Mouse (Mus musculus): Measurements from ENCODE around the gene Jsrp1. TPM values are rescaled to one million over a fixed set of nuclear protein-coding genes. Genes with fewer than 3 reads are reported as not detected.
A peak's percentile ranks its signal among the peaks of the same experiment; 100 is the strongest.
"Not testable (repeated sequence)": the region's sequence is repeated elsewhere in the genome, so short reads cannot be mapped to it uniquely, and the experiment has no call there.

Gene Jsrp1
- polyA plus RNA-seq, 1 experiment from 2014 or later: 4.4 TPM

DNA sequence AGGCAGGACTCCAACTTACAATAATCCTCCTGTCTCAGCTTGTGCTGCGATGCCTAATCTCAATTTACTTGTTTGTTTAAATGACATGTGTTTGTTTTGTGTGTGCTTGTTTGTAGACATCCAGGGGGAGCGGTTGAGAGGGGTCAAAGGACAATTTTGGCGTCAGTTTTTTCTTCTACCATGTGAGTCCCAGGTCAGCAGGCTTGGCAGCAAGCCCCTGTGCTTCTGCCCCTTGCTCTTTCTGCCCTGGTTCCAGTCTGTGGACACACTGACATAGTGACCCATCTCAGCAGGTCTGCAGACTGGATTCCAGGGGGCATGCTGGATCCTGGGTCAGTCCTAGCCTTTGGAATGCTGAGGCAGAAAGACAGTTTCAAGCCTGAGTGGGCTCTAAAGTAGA is 6.1 kb upstream of the Jsrp1 start:
- Histone ChIP-seq H3K4me1 (ENCODE audit: control insufficient read depth, insufficient read depth, low read length) (no peaks in the 10 kb centered on the region), H3K4me2 (replicated peaks; ENCODE audit: low read depth, low read length) (no peak overlapping the region), H3K27ac (ENCODE audit: low read depth, low read length) (no peak overlapping the region), H3K36me3 (ENCODE audit: control insufficient read depth, insufficient read depth, low read length) (no peaks in the 10 kb centered on the region), H3K4me3 (ENCODE audit: low read length) (no peak overlapping the region), H3K27me3 (ENCODE audit: control insufficient read depth, insufficient read depth, low read length) (no peaks in the 10 kb centered on the region), H3K9me3 (ENCODE audit: control insufficient read depth, low read length) (no peaks in the 10 kb centered on the region), H3K9ac (ENCODE audit: low read depth, low read length) (no peak overlapping the region)
- no peak for ATAC-seq (ENCODE audit: low FRiP score, low TSS enrichment)
- WGBS: 64% methylated on average over 3 of the region's 3 CpGs

DNA sequence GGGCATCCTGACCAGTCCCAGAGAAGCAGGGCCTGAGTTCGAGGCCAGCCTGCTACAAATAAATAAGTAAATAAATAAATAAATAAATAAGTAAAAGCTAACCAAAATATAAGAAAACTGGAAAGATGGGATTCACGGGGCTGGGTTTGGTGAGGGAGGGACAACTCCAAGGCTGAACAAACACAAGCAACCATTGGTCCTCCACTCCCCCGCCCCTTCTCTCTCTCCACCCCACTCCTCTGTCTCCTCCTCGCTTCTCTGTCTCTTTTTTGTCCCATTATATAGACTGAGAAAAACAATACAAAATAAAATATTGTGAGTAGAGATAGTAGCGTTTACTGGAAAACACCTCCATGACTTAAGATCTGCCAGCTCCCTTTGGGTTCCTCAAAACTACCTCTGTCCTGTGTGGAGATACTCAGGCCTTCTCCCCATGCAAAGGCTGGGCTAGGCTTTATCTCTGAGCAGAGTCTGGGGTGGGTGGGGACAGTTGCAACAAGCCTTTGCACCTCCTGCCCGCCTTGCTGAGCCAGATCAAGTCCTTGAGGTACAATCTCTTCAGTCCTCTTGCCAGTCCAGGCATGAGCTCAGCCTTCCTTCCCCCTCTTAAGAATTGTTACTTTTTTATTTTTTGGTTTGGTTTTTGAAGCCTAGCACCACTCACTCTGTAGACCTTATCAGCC is 5.4 kb upstream of the Jsrp1 start:
- no peak for ATAC-seq (ENCODE audit: low FRiP score, low TSS enrichment)

DNA sequence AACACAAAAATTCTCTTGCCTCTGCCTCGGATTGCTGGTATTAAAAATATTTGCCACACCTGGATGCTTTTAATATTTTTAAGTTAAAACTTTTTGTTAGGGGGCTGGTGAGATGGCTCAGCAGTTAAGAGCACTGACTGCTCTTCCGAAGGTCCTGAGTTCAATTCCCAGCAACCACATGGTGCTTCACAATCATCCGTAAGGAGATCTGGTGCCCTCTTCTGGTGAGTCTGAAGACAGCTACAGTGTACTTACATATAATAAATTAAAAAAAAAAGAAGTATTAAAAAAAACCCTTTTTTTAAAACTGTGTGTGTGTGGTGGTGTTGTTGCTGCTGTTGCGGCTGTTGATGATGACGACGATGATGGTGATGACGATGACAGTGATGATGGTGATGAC is 4.7 kb upstream of the Jsrp1 start:
- not testable (repeated sequence) for H3K27ac ChIP-seq (ENCODE audit: low read depth, low read length); H3K9me3 ChIP-seq (ENCODE audit: control insufficient read depth, low read length); H3K9ac ChIP-seq (ENCODE audit: low read depth, low read length); H3K4me2 ChIP-seq (replicated peaks; ENCODE audit: low read depth, low read length); H3K36me3 ChIP-seq (ENCODE audit: control insufficient read depth, insufficient read depth, low read length); H3K27me3 ChIP-seq (ENCODE audit: control insufficient read depth, insufficient read depth, low read length); H3K4me1 ChIP-seq (ENCODE audit: control insufficient read depth, insufficient read depth, low read length); H3K4me3 ChIP-seq (ENCODE audit: low read length); ATAC-seq (ENCODE audit: low FRiP score, low TSS enrichment)
- WGBS: 77% methylated on average over 7 of the region's 7 CpGs

More for the DNA sequence above, 5.4 kb upstream of the Jsrp1 start:
- Histone ChIP-seq H3K4me2 (replicated peaks; ENCODE audit: low read depth, low read length) (no peak overlapping the region), H3K9ac (ENCODE audit: low read depth, low read length) (no peak overlapping the region), H3K27ac (ENCODE audit: low read depth, low read length) (no peak overlapping the region), H3K4me3 (ENCODE audit: low read length) (no peak overlapping the region), H3K36me3 (ENCODE audit: control insufficient read depth, insufficient read depth, low read length) (no peaks in the 10 kb centered on the region), H3K4me1 (ENCODE audit: control insufficient read depth, insufficient read depth, low read length) (no peaks in the 10 kb centered on the region), H3K27me3 (ENCODE audit: control insufficient read depth, insufficient read depth, low read length) (no peaks in the 10 kb centered on the region), H3K9me3 (ENCODE audit: control insufficient read depth, low read length) (no peaks in the 10 kb centered on the region)
- WGBS: 61% methylated on average over 6 of the region's 6 CpGs

DNA sequence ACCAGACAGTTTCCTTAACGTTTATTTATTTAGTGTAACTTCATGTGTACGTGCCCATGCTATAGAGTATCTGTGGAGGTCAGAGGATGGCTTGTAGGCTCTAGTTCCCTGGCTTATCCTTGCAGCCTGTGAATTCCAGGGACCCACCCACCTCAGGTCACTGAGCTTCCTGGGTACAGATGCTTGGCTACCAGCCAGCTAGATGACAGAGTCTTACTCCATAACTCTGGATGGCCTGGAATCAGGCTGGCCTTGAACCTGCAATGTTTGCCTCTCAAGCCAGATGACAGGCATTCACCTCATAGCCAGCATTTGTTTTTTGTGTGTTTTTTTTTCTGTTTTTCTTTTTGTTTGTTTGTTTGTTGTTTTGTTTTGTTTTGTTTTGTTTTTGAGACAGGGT is 3.9 kb upstream of the Jsrp1 start:
- 51% methylated on average over 2 of the region's 2 CpGs for WGBS
- no peaks in the 10 kb centered on the region for H3K9me3 ChIP-seq (ENCODE audit: control insufficient read depth, low read length)

DNA sequence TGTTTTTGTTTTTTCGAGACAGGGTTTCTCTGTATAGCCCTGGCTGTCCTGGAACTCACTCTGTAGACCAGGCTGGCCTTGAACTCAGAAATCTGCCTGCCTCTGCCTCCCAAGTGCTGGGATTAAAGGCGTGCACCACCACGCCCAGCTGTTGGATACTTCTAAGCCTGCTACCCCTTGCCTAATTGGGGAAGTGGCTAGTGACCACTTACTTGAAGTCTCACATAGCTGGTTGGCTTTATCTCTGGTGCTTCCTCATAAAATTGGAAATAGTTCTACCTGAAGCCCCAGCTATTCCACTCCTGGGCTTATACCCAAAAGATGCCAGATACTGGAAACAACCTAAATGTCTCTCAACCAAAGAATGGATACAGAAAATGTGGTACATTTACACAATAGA is 3.0 kb upstream of the Jsrp1 start:
- H3K27me3 ChIP-seq (ENCODE audit: control insufficient read depth, insufficient read depth, low read length); H3K9ac ChIP-seq (ENCODE audit: low read depth, low read length); H3K27ac ChIP-seq (ENCODE audit: low read depth, low read length); H3K4me2 ChIP-seq (replicated peaks; ENCODE audit: low read depth, low read length); H3K36me3 ChIP-seq (ENCODE audit: control insufficient read depth, insufficient read depth, low read length); H3K4me1 ChIP-seq (ENCODE audit: control insufficient read depth, insufficient read depth, low read length); H3K9me3 ChIP-seq (ENCODE audit: control insufficient read depth, low read length); H3K4me3 ChIP-seq (ENCODE audit: low read length); ATAC-seq (ENCODE audit: low FRiP score, low TSS enrichment): not testable (repeated sequence)
- 90% methylated on average over 3 of the region's 3 CpGs for WGBS

More for the DNA sequence above, 3.9 kb upstream of the Jsrp1 start:
- ATAC-seq (ENCODE audit: low FRiP score, low TSS enrichment): no peak
- Histone ChIP-seq H3K9ac (ENCODE audit: low read depth, low read length) (no peak overlapping the region), H3K27me3 (ENCODE audit: control insufficient read depth, insufficient read depth, low read length) (no peaks in the 10 kb centered on the region), H3K4me1 (ENCODE audit: control insufficient read depth, insufficient read depth, low read length) (0 out of 2 replicates have a peak, but pooled peaks cover 2% of the 10 kb centered on the region), H3K4me2 (replicated peaks; ENCODE audit: low read depth, low read length) (no peak overlapping the region), H3K36me3 (ENCODE audit: control insufficient read depth, insufficient read depth, low read length) (no peaks in the 10 kb centered on the region), H3K27ac (ENCODE audit: low read depth, low read length) (no peak overlapping the region), H3K4me3 (ENCODE audit: low read length) (no peak overlapping the region)

DNA sequence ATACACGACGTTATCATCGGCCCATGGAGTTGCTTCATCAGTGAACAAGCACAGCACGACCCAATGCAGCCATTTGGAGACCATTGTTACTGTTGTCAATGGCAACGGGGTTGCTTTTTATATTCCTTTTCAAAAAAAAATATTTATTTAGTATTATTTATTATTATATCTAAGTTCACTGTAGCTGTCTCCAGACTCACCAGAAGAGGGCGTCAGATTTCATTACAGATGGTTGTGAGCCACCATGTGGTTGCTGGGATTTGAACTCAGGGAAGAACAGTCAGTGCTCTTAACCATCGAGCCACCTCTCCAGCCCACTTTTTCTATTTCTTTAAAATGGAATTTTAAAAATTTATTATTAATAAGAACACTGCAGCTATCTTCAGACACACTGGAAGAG is 1.5 kb upstream of the Jsrp1 start:
- 61% methylated on average over 7 of the region's 7 CpGs for WGBS
- Histone ChIP-seq H3K4me3 (ENCODE audit: low read length) (no peak overlapping the region), H3K27ac (ENCODE audit: low read depth, low read length) (no peak overlapping the region), H3K36me3 (ENCODE audit: control insufficient read depth, insufficient read depth, low read length) (no peaks in the 10 kb centered on the region), H3K9me3 (ENCODE audit: control insufficient read depth, low read length) (no peaks in the 10 kb centered on the region), H3K27me3 (ENCODE audit: control insufficient read depth, insufficient read depth, low read length) (peaks cover 3% of the 10 kb centered on the region; the same call in 1 of the 2 replicates), H3K9ac (ENCODE audit: low read depth, low read length) (no peak overlapping the region), H3K4me2 (replicated peaks; ENCODE audit: low read depth, low read length) (no peak overlapping the region), H3K4me1 (ENCODE audit: control insufficient read depth, insufficient read depth, low read length) (peaks cover 10% of the 10 kb centered on the region; the same call in 1 of the 2 replicates)
- ATAC-seq (ENCODE audit: low FRiP score, low TSS enrichment): no peak

DNA sequence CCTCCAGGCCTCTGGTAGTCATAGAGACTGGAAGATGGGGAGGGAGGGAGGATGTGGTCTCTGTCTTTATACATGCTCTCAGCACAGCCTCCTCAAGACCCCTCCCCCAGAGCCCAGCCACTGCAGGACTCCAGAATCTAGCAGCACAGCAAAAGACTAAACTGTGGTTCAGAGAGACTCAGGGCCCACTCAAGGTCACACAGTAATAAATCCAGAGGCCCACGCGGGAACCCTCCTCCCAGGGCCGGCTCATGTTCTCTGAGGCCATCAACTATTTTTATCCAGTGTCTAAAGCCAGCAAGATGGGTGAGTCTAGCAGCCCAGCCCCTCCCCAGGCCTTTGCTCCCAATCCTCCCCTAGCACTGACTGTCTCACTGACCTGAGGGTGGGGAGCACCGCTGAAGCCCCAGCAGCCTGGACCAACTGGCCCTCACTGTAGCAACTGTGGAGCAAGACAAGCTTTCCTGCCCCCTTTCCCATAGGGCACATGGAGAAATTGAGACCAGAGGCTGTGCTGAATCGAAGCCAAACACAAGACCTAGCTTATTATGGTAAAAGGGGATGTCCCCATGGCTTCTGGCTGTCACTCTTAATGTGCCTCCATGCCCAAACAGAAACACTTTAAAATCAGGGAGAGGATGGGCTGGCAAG is 782 bp downstream of the Jsrp1 start:
- WGBS: 27% methylated on average over 5 of the region's 5 CpGs
- Histone ChIP-seq H3K4me3 (ENCODE audit: low read length) (no peak overlapping the region), H3K4me2 (replicated peaks; ENCODE audit: low read depth, low read length) (no peak overlapping the region), H3K9ac (ENCODE audit: low read depth, low read length) (no peak overlapping the region), H3K36me3 (ENCODE audit: control insufficient read depth, insufficient read depth, low read length) (no peaks in the 10 kb centered on the region), H3K9me3 (ENCODE audit: control insufficient read depth, low read length) (no peaks in the 10 kb centered on the region), H3K27me3 (ENCODE audit: control insufficient read depth, insufficient read depth, low read length) (peaks cover 7% of the 10 kb centered on the region; the same call in 1 of the 2 replicates), H3K4me1 (ENCODE audit: control insufficient read depth, insufficient read depth, low read length) (peaks cover 31% of the 10 kb centered on the region), H3K27ac (ENCODE audit: low read depth, low read length) (no peak overlapping the region)
- ATAC-seq (ENCODE audit: low FRiP score, low TSS enrichment): no peak

DNA sequence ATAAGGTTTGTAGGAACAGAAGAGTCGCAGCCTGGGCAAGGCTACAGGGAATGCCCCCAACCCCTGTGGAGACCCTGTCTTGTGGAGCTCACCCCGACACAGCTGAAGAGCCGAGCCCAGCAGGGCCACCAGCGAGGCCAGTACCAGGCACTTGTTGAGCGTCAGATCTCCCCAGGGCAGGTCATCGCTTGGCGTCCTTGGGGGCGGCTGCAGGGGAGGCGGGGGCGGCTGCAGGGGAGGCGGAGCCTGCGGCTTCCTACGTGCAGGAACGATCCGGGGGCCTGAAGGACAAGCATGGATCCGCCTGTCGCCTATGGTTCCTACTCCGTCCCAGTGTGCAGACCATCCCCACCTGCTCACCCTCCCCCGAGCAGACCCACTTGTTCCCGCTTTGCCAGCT is 3.2 kb downstream of the Jsrp1 start:
- H3K4me3 ChIP-seq (ENCODE audit: low read length): peak overlapping the region; percentile 2; the same call in 1 of the 2 replicates
- H3K27ac ChIP-seq (ENCODE audit: low read depth, low read length): no peak overlapping the region
- peak overlapping the region; percentile 33 for H3K4me2 ChIP-seq (replicated peaks; ENCODE audit: low read depth, low read length)
- H3K9ac ChIP-seq (ENCODE audit: low read depth, low read length): peak overlapping the region; percentile 40; the same call in 1 of the 2 replicates
- no peaks in the 10 kb centered on the region for H3K9me3 ChIP-seq (ENCODE audit: control insufficient read depth, low read length)
- H3K36me3 ChIP-seq (ENCODE audit: control insufficient read depth, insufficient read depth, low read length): no peaks in the 10 kb centered on the region; the same call in 1 of the 2 replicates
- no peak for ATAC-seq (ENCODE audit: low FRiP score, low TSS enrichment)
- peaks cover 42% of the 10 kb centered on the region for H3K4me1 ChIP-seq (ENCODE audit: control insufficient read depth, insufficient read depth, low read length)
- peaks cover 14% of the 10 kb centered on the region for H3K27me3 ChIP-seq (ENCODE audit: control insufficient read depth, insufficient read depth, low read length)
- 3% methylated on average over 20 of the region's 20 CpGs for WGBS

DNA sequence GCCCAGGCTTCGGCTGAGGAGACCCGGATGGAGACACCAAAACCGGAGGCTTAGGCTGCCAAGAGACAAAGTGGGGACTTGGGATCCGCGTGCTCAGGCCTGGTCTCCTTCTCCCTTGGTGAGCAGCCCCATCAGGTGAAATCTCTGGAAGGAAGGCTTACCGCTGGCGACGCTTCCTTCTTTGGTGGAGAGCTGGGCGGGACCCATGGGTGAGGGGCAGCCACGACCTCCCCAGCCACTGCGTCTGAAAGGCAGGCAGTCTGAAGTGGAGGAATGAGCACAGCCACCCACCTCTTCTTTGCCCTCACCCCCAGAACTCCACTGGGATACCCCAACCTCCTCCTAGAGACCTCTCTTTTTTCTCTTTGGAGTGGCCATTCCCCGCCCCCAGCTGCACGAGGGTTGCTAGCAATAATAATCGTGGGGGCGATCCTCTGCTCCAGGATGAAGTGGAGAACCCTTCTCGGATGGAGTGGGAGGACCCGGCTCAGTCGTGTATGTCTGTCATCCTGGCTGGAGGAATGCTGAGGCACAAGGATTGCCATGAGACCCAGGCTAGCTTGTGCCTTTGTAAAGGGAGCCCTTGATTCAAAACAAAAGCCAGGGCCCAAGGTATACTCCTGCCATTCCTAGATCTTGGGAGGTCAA is 4.2 kb downstream of the Jsrp1 start:
- Histone ChIP-seq H3K27ac (ENCODE audit: low read depth, low read length) (peak overlapping the region; percentile 30; the same call in 1 of the 2 replicates), H3K9ac (ENCODE audit: low read depth, low read length) (peak overlapping the region; percentile 53), H3K9me3 (ENCODE audit: control insufficient read depth, low read length) (no peaks in the 10 kb centered on the region), H3K4me3 (ENCODE audit: low read length) (peak overlapping the region; percentile 27), H3K36me3 (ENCODE audit: control insufficient read depth, insufficient read depth, low read length) (peaks cover 8% of the 10 kb centered on the region), H3K4me2 (replicated peaks; ENCODE audit: low read depth, low read length) (peak overlapping the region; percentile 96), H3K27me3 (ENCODE audit: control insufficient read depth, insufficient read depth, low read length) (peaks cover 14% of the 10 kb centered on the region), H3K4me1 (ENCODE audit: control insufficient read depth, insufficient read depth, low read length) (peaks cover 42% of the 10 kb centered on the region)
- peak; percentile 2; the same call in 1 of the 2 replicates for ATAC-seq (ENCODE audit: low FRiP score, low TSS enrichment)
- 3% methylated on average over 18 of the region's 18 CpGs for WGBS

Measured in kidney, embryonic 14.5 days (tissue).